Mouse (Mus musculus) right cerebral cortex, postnatal 10 days (tissue): ENCODE results near the gene Fanci.

ENCODE experiments used
- DNase-seq, 2 experiments: peaks; one replicate each; pipeline ENCODE4 v3.0.0; 2021; ENCODE audit warnings: low spot score in 2 of 2

The Fanci gene

GRCm38 (mm10) chr7:79391883-79392649, at the start of gene Fanci:
Fanci (plus strand) TSS chr7:79391929.
- peak; percentile 96 to 98 for DNase-seq

- DNase-seq = peak; percentile 65 to 74
These were observed 45.8 kb upstream of the Fanci start for GRCm38 (mm10) chr7:79345902-79346301.

GRCm38 (mm10) chr7:79346555-79347075, 45.1 kb upstream of the Fanci start:
- DNase-seq = no peak

GRCm38 (mm10) chr7:79347108-79347813, 44.5 kb upstream of the Fanci start:
- DNase-seq = peak; percentile 64 to 82

- DNase-seq = no peak
These were observed 42.9 kb upstream of the Fanci start for GRCm38 (mm10) chr7:79348816-79349215.

- peak; percentile 91 to 92 for DNase-seq
These were observed 41.9 kb upstream of the Fanci start for GRCm38 (mm10) chr7:79349738-79350386.

GRCm38 (mm10) chr7:79358350-79359182, 33.2 kb upstream of the Fanci start:
- peak; percentile 88 to 93 for DNase-seq

- DNase-seq = peak in 1 of 2 experiments; percentile 25
These were observed 32.6 kb upstream of the Fanci start for GRCm38 (mm10) chr7:79359183-79359435.

GRCm38 (mm10) chr7:79360056-79360455, 31.7 kb upstream of the Fanci start:
- peak; percentile 41 to 61 for DNase-seq

- peak; percentile 85 to 89 for DNase-seq
These were observed 29.5 kb upstream of the Fanci start for GRCm38 (mm10) chr7:79362208-79362607.

GRCm38 (mm10) chr7:79362830-79363229, 28.9 kb upstream of the Fanci start:
- DNase-seq = no peak

- peak; percentile 85 to 90 for DNase-seq
These were observed 28.2 kb upstream of the Fanci start for GRCm38 (mm10) chr7:79363370-79364043.

GRCm38 (mm10) chr7:79368664-79369063, 23.1 kb upstream of the Fanci start:
- DNase-seq = no peak

- DNase-seq = no peak
These were observed 22.3 kb upstream of the Fanci start for GRCm38 (mm10) chr7:79369416-79369815.

GRCm38 (mm10) chr7:79371321-79371879, 20.3 kb upstream of the Fanci start:
- DNase-seq = peak; percentile 70 to 85

GRCm38 (mm10) chr7:79374017-79374416, 17.7 kb upstream of the Fanci start:
- DNase-seq = no peak

GRCm38 (mm10) chr7:79375594-79375993, 16.1 kb upstream of the Fanci start:
- no peak for DNase-seq

- no peak for DNase-seq
These were observed 15.0 kb upstream of the Fanci start for GRCm38 (mm10) chr7:79376516-79377275.

GRCm38 (mm10) chr7:79386422-79387133, 5.2 kb upstream of the Fanci start, which contains the start of gene Rlbp1:
Rlbp1 (minus strand) TSS chr7:79387048.
- DNase-seq = peak; percentile 80 to 83
